Mouse (Mus musculus) cerebellum, postnatal 14 days (tissue): ENCODE measurements around the gene Svs2.
"Not testable (repeated sequence)": the region's sequence is repeated elsewhere in the genome, so short reads cannot be mapped to it uniquely, and the experiment has no call there.

Source experiments
- DNase-seq, 2 experiments: peaks; one replicate each; pipeline ENCODE4 v3.0.0; 2021; ENCODE audit warnings: mixed read lengths in 2 of 2

Svs2 gene

GRCm38 (mm10) chr2:164238366-164238765 is at the start of gene Svs2:
Svs2 (minus strand) TSS chr2:164238466.
- no peak for DNase-seq

GRCm38 (mm10) chr2:164278359-164278758 is 40.1 kb upstream of the Svs2 start, which contains the start of gene Svs4:
Svs4 (minus strand) TSS chr2:164278459.
- DNase-seq = no peak

GRCm38 (mm10) chr2:164256540-164256939 is 18.3 kb upstream of the Svs2 start, which contains the start of gene Svs3b:
Svs3b (minus strand) TSS chr2:164256640.
- not testable (repeated sequence) for DNase-seq

GRCm38 (mm10) chr2:164232671-164233070 is 5.6 kb downstream of the Svs2 start:
- no peak for DNase-seq

- DNase-seq = no peak
Observed at GRCm38 (mm10) chr2:164228361-164229070, 9.8 kb downstream of the Svs2 start.

GRCm38 (mm10) chr2:164221522-164221921 is 16.7 kb downstream of the Svs2 start, which contains the start of gene Wfdc15b:
Wfdc15b (minus strand) TSS chr2:164221660.
- DNase-seq = no peak

GRCm38 (mm10) chr2:164219295-164219694 is 19.0 kb downstream of the Svs2 start:
- DNase-seq = no peak

GRCm38 (mm10) chr2:164212711-164213110 is 25.6 kb downstream of the Svs2 start:
- no peak for DNase-seq

GRCm38 (mm10) chr2:164210892-164211291 is 27.4 kb downstream of the Svs2 start:
- no peak for DNase-seq

GRCm38 (mm10) chr2:164206676-164207075 is 31.6 kb downstream of the Svs2 start:
- DNase-seq = peak; percentile 40 to 73

GRCm38 (mm10) chr2:164206011-164206410 is 32.3 kb downstream of the Svs2 start:
- DNase-seq = not testable (repeated sequence)

GRCm38 (mm10) chr2:164199626-164200327 is 38.5 kb downstream of the Svs2 start, which contains the start of gene Wfdc15a:
Wfdc15a (minus strand) TSS chr2:164200130.
- no peak for DNase-seq

- no peak for DNase-seq
Observed at GRCm38 (mm10) chr2:164196700-164196990, 41.6 kb downstream of the Svs2 start.

GRCm38 (mm10) chr2:164195971-164196699 is 42.1 kb downstream of the Svs2 start:
- DNase-seq = no peak

- DNase-seq = no peak
Observed at GRCm38 (mm10) chr2:164194959-164195630, 43.2 kb downstream of the Svs2 start.

- DNase-seq = no peak
Observed at GRCm38 (mm10) chr2:164192279-164192678, 46.0 kb downstream of the Svs2 start.

GRCm38 (mm10) chr2:164190576-164190975 is 47.7 kb downstream of the Svs2 start, which contains the start of gene Wfdc12:
Wfdc12 (minus strand) TSS chr2:164190608.
- no peak for DNase-seq

- DNase-seq = no peak
Observed at GRCm38 (mm10) chr2:164188722-164189121, 49.5 kb downstream of the Svs2 start.
